Mouse (Mus musculus) myocyte (in vitro differentiated cells): ENCODE data around the gene Gm3238. TPM values are rescaled to one million over a fixed set of nuclear protein-coding genes. Genes with fewer than 3 reads are reported as not detected.
"Not testable (repeated sequence)": the region's sequence is repeated elsewhere in the genome, so short reads cannot be mapped to it uniquely, and the experiment has no call there.

Experiments used
- H3K27me3 ChIP-seq: one replicate; pipeline ENCODE4 v1.6.1; 2011; ENCODE audit not compliant: control insufficient read depth, insufficient read depth, insufficient read length
- H3K36me3 ChIP-seq: one replicate; pipeline ENCODE4 v1.6.1; 2011; ENCODE audit not compliant: control insufficient read depth, insufficient read depth
- H3K4me2 ChIP-seq: one replicate; pipeline ENCODE4 v1.6.1; 2011; ENCODE audit warnings: low read depth, control low read depth
- H3K4me3 ChIP-seq: one replicate; pipeline ENCODE4 v1.5.1; 2011; ENCODE audit warnings: mild to moderate bottlenecking, control low read depth, moderate library complexity
- H3K79me2 ChIP-seq: one replicate; pipeline ENCODE4 v1.6.1; 2011; ENCODE audit not compliant: control insufficient read depth, insufficient read depth
- H3ac ChIP-seq: one replicate; pipeline ENCODE4 v1.6.1; 2011; ENCODE audit not compliant: control insufficient read depth, insufficient read length
- CEBPB ChIP-seq: IDR thresholded peaks from 2 replicates; pipeline ENCODE4 v1.6.1; 2011; ENCODE audit warnings: mild to moderate bottlenecking, moderate library complexity; ENCODE audit not compliant: poor library complexity, insufficient read depth, severe bottlenecking
- E2F4 ChIP-seq: IDR thresholded peaks from one replicate; pipeline ENCODE4 v1.6.1; 2011; ENCODE audit warnings: mild to moderate bottlenecking, control low read depth, moderate library complexity; ENCODE audit not compliant: insufficient read depth
- MAX ChIP-seq: IDR thresholded peaks from one replicate; pipeline ENCODE4 v1.6.1; 2011; ENCODE audit warnings: low read depth, mild to moderate bottlenecking, control low read depth
- MYOD1 ChIP-seq, 3 experiments: IDR thresholded peaks; one replicate each; pipeline ENCODE4 v1.6.1; 2011; ENCODE audit warnings: control low read depth in 2 of 3, low read depth in 2 of 3, mild to moderate bottlenecking in 2 of 3, moderate library complexity in 1 of 3; ENCODE audit not compliant: insufficient read length in 2 of 3, control insufficient read depth in 1 of 3
- MYOG ChIP-seq, 3 experiments: IDR thresholded peaks; one replicate each; pipeline ENCODE4 v1.6.1; 2011; ENCODE audit warnings: control low read depth in 2 of 3, low read depth in 2 of 3, mild to moderate bottlenecking in 2 of 3; ENCODE audit not compliant: insufficient read length in 2 of 3, control insufficient read depth in 1 of 3, insufficient read depth in 1 of 3
- POLR2A ChIP-seq: IDR thresholded peaks from one replicate; pipeline ENCODE4 v1.6.1; 2011; ENCODE audit warnings: low read depth, mild to moderate bottlenecking, control low read depth, moderate library complexity; ENCODE audit not compliant: insufficient read length
- POLR2AphosphoS2 ChIP-seq: IDR thresholded peaks from one replicate; pipeline ENCODE4 v1.6.1; 2011; ENCODE audit warnings: low read depth, control low read depth; ENCODE audit not compliant: insufficient read length
- REST ChIP-seq: IDR thresholded peaks from one replicate; pipeline ENCODE4 v1.6.1; 2011; ENCODE audit warnings: mild to moderate bottlenecking, control low read depth, moderate library complexity; ENCODE audit not compliant: insufficient read depth, insufficient read length
- SRF ChIP-seq: IDR thresholded peaks from one replicate; pipeline ENCODE4 v1.6.1; 2011; ENCODE audit warnings: low read depth; ENCODE audit not compliant: control insufficient read depth, insufficient read length
- TCF12 ChIP-seq: IDR thresholded peaks from one replicate; pipeline ENCODE4 v1.6.1; 2011; ENCODE audit warnings: mild to moderate bottlenecking, control low read depth; ENCODE audit not compliant: poor library complexity, insufficient read depth, severe bottlenecking
- TCF3 ChIP-seq: IDR thresholded peaks from one replicate; pipeline ENCODE4 v1.6.1; 2011; ENCODE audit warnings: low read depth, control low read depth; ENCODE audit not compliant: insufficient read length
- USF1 ChIP-seq: IDR thresholded peaks from one replicate; pipeline ENCODE4 v1.6.1; 2011; ENCODE audit warnings: low read depth, mild to moderate bottlenecking, control low read depth, moderate library complexity
- polyA plus RNA-seq: library from polyadenylated mRNA; unstranded; fragments of >200 nt; fragmentation: generic; extraction: Trizol; gene quantifications from one replicate; pipeline ENCODE4 v1.2.1, GENCODE M21; 2012; ENCODE audit warnings: missing spikeins

The Gm3238 gene
- polyA plus RNA-seq, 1 experiment = not detected

GRCm38 (mm10) chr10:77753448-77753847 lies 17.7 kb downstream of the Gm3238 start:
- TF ChIP-seq CEBPB (no peak), MYOG (IDR thresholded peaks at IDR 0.05; ENCODE audit: control insufficient read depth in 1 of 3, insufficient read depth in 1 of 3, insufficient read length in 2 of 3, low read depth in 2 of 3) (no peak), MYOD1 (IDR thresholded peaks at IDR 0.05; ENCODE audit: control insufficient read depth in 1 of 3, insufficient read length in 2 of 3, low read depth in 2 of 3) (no peak), SRF (no peak), POLR2AphosphoS2 (no peak), USF1 (no peak), MAX (no peak), TCF12 (no peak), REST (no peak), E2F4 (no peak), TCF3 (no peak), POLR2A (no peak)
- no peaks in the 10 kb centered on the region for H3K36me3 ChIP-seq
- no peaks in the 10 kb centered on the region for H3K79me2 ChIP-seq
- H3ac ChIP-seq = no peak overlapping the region
- no peak overlapping the region for H3K4me3 ChIP-seq
- H3K4me2 ChIP-seq = no peak overlapping the region
- peaks cover 6% of the 10 kb centered on the region for H3K27me3 ChIP-seq

GRCm38 (mm10) chr10:77752312-77752711 lies 18.8 kb downstream of the Gm3238 start:
- not testable (repeated sequence) for H3K79me2 ChIP-seq, H3K27me3 ChIP-seq, H3K4me3 ChIP-seq, H3K36me3 ChIP-seq, H3ac ChIP-seq, H3K4me2 ChIP-seq

GRCm38 (mm10) chr10:77751254-77751653 lies 19.9 kb downstream of the Gm3238 start, which contains the start of gene Gm9736:
Gene Gm9736, minus strand, starts transcription at chr10:77751354.
- not testable (repeated sequence) for H3K4me3 ChIP-seq, H3K27me3 ChIP-seq, H3K4me2 ChIP-seq, H3K79me2 ChIP-seq, H3K36me3 ChIP-seq
- H3ac ChIP-seq = peak within 1 kb of the TSS; percentile 3

GRCm38 (mm10) chr10:77750686-77751085 lies 20.4 kb downstream of the Gm3238 start:
- not testable (repeated sequence) for H3K4me3 ChIP-seq, H3K4me2 ChIP-seq, H3K36me3 ChIP-seq, H3K79me2 ChIP-seq, H3K27me3 ChIP-seq
- peak overlapping the region; percentile 3 for H3ac ChIP-seq

- H3K4me2 ChIP-seq, H3ac ChIP-seq, H3K36me3 ChIP-seq, H3K4me3 ChIP-seq, H3K79me2 ChIP-seq: not testable (repeated sequence)
- peaks cover 12% of the 10 kb centered on the region for H3K27me3 ChIP-seq
- TF ChIP-seq TCF3 (peak; percentile 57), MYOG (IDR thresholded peaks at IDR 0.05; ENCODE audit: control insufficient read depth in 1 of 3, insufficient read depth in 1 of 3, insufficient read length in 2 of 3, low read depth in 2 of 3) (peak in 1 of 3 experiments; percentile 55), MYOD1 (IDR thresholded peaks at IDR 0.05; ENCODE audit: control insufficient read depth in 1 of 3, insufficient read length in 2 of 3, low read depth in 2 of 3) (peak in 2 of 3 experiments; percentile 16 to 71)
These were observed 29.0 kb downstream of the Gm3238 start, which contains the start of gene Gm18596 for GRCm38 (mm10) chr10:77741924-77742688. Gene Gm18596, minus strand, starts transcription at chr10:77742638.

GRCm38 (mm10) chr10:77738929-77739328 lies 32.2 kb downstream of the Gm3238 start:
- H3K4me2 ChIP-seq = no peak overlapping the region
- no peak overlapping the region for H3ac ChIP-seq
- no peaks in the 10 kb centered on the region for H3K79me2 ChIP-seq
- peaks cover 12% of the 10 kb centered on the region for H3K27me3 ChIP-seq
- no peak overlapping the region for H3K4me3 ChIP-seq
- no peak for TF ChIP-seq SRF
- no peaks in the 10 kb centered on the region for H3K36me3 ChIP-seq
